Mouse (Mus musculus) bone marrow macrophage, adult 2 months (primary cell): ENCODE data around the gene Serpinb9b.

Source experiments
- CTCF ChIP-seq: IDR thresholded peaks from 2 replicates; pipeline ENCODE4 v1.5.1; 2012; ENCODE audit warnings: low read depth, mild to moderate bottlenecking, low read length, moderate library complexity
- POLR2A ChIP-seq: IDR thresholded peaks from 2 replicates; pipeline ENCODE4 v1.6.1; 2012; ENCODE audit warnings: mild to moderate bottlenecking, low read depth, low read length, borderline replicate concordance

GRCm38 (mm10) chr13:33084975-33085694, 57.9 kb downstream of the Serpinb9b start:
- TF ChIP-seq CTCF (no peak), POLR2A (no peak)
